Mouse (Mus musculus): ENCODE results near the gene Ap2m1. TPM values are rescaled to one million over a fixed set of nuclear protein-coding genes. Genes with fewer than 3 reads are reported as not detected.
A peak's percentile ranks its signal among the peaks of the same experiment; 100 is the strongest.

Ap2m1 gene
- total and polyA plus RNA-seq, 3 experiments, result 319 to 415 (median 343) TPM

GRCm38 (mm10) chr16:20516726-20517201 is 18.5 kb upstream of the Ap2m1 start, which contains the start of gene Dvl3 (continued):
- peak; percentile 65 for TF ChIP-seq NRF1 (IDR thresholded peaks at IDR 0.05; ENCODE audit: low read depth, low read length)
- 0 out of 2 replicates have a peak, but pooled peaks have one; percentile 43 for TF ChIP-seq CHD2 (IDR thresholded peaks at IDR 0.05; ENCODE audit: low read length)
- TF ChIP-seq TCF12 (IDR thresholded peaks at IDR 0.05; ENCODE audit: low read depth, low read length), result peak; percentile 90
- peak; percentile 44; the same call in 1 of the 2 replicates for TF ChIP-seq MAX (IDR thresholded peaks at IDR 0.05; ENCODE audit: low read length)
- TF ChIP-seq USF1 (IDR thresholded peaks at IDR 0.05; ENCODE audit: low read depth, low read length), result no peak; the same call in 1 of the 2 replicates
- TF ChIP-seq ZMIZ1 (IDR thresholded peaks at IDR 0.05; ENCODE audit: low read depth, low read length), result peak; percentile 92
- TF ChIP-seq MYC (IDR thresholded peaks at IDR 0.05; ENCODE audit: low read depth, low read length), result 0 out of 2 replicates have a peak, but pooled peaks have one; percentile 18
- TF ChIP-seq POLR2A (IDR thresholded peaks at IDR 0.05; ENCODE audit: low read depth, low read length), result peak; percentile 90
- TF ChIP-seq ZKSCAN1 (IDR thresholded peaks at IDR 0.05; ENCODE audit: borderline replicate concordance, low read depth, low read length), result 0 out of 2 replicates have a peak, but pooled peaks have one; percentile 8
- TF ChIP-seq E2F4 (IDR thresholded peaks at IDR 0.05; ENCODE audit: insufficient replicate concordance, low read depth, low read length), result no peak
- TF ChIP-seq PAX5 (IDR thresholded peaks at IDR 0.05; ENCODE audit: low read length), result no peak
- no peak for TF ChIP-seq GABPA (IDR thresholded peaks at IDR 0.05; ENCODE audit: insufficient replicate concordance, low read depth, low read length)

- TF ChIP-seq KAT2A (IDR thresholded peaks at IDR 0.05; ENCODE audit: insufficient replicate concordance, low read length), result no peak
- no peak for TF ChIP-seq ZC3H11A (IDR thresholded peaks at IDR 0.05; ENCODE audit: low read depth, low read length)
- TF ChIP-seq MXI1 (IDR thresholded peaks at IDR 0.05; ENCODE audit: low read depth, low read length), result no peak
- no peak for TF ChIP-seq UBTF (IDR thresholded peaks at IDR 0.05; ENCODE audit: low read depth, low read length)
- no peak for TF ChIP-seq ETS1 (conservative IDR thresholded peaks at IDR 0.05; ENCODE audit: low read depth, low read length)
- TF ChIP-seq USF2 (conservative IDR thresholded peaks at IDR 0.05; ENCODE audit: low read depth, low read length), result no peak
- no peak for TF ChIP-seq MAX (IDR thresholded peaks at IDR 0.05; ENCODE audit: low read length)
- no peak for TF ChIP-seq NRF1 (IDR thresholded peaks at IDR 0.05; ENCODE audit: low read depth, low read length)
- no peak for TF ChIP-seq CHD1 (IDR thresholded peaks at IDR 0.05; ENCODE audit: low read depth, low read length)
Measured at GRCm38 (mm10) chr16:20517216-20517615, 18.1 kb upstream of the Ap2m1 start.

More at GRCm38 (mm10) chr16:20517216-20517615, 18.1 kb upstream of the Ap2m1 start:
- H3K27ac ChIP-seq (ENCODE audit: insufficient read depth, low read depth), result peak overlapping the region; percentile 16; the same call in 1 of the 2 replicates
- H3K79me2 ChIP-seq (replicated peaks; ENCODE audit: control insufficient read depth, extremely low read depth, insufficient read depth, poor library complexity, severe bottlenecking), result peaks cover 13% of the 10 kb centered on the region
- H3K4me2 ChIP-seq (ENCODE audit: insufficient read depth, low read depth, poor library complexity, severe bottlenecking), result peak overlapping the region; percentile 65
- H3K36me3 ChIP-seq (replicated peaks in 1 of 2; ENCODE audit: control insufficient read depth in 1 of 2, insufficient read depth in 1 of 2, low read length in 1 of 2), result peaks cover 7 to 37% of the 10 kb centered on the region in 2 experiments
- dilution Hi-C loops (cut with MboI; ENCODE audit: extremely low pct_ligation_motif_present, extremely low pct_unique_long_range_greater_than_20kb, low sequenced_read_pairs), result no loop called here
- peak; percentile 30 for DNase-seq (ENCODE audit: extremely low read depth)
- H3K4me1 ChIP-seq (ENCODE audit: control insufficient read depth in 1 of 2, insufficient read depth in 2 of 2), result peaks cover 3 to 29% of the 10 kb centered on the region in 2 experiments
- no peaks in the 10 kb centered on the region for H3K27me3 ChIP-seq (replicated peaks)
- H3K4me3 ChIP-seq (replicated peaks in 1 of 3; ENCODE audit: low read depth in 2 of 3, low read length in 2 of 3, poor library complexity in 1 of 3), result peak overlapping the region; percentile 73 to 92 (median 90)
- in situ Hi-C loops (cut with MboI; ENCODE audit: low pct_ligation_motif_present, low pct_unique_long_range_greater_than_20kb, low sequenced_read_pairs), result no loop called here
- H3K9ac ChIP-seq (ENCODE audit: insufficient read depth, low read depth), result peak overlapping the region; percentile 97
- H3K9me3 ChIP-seq (replicated peaks; ENCODE audit: low read length), result peaks cover 5% of the 10 kb centered on the region

Data from CH12.LX (cell line).